8 mouse cellular contexts compared by ENCODE assay signal in genomic region chr14:45404813-45405212, GRCm38 (mm10). TPM values are rescaled to one million over a fixed set of nuclear protein-coding genes. Genes with fewer than 3 reads are reported as not detected.
DNase-seq lines count a peak whose midpoint lies in the region; ATAC-seq and TF ChIP-seq lines count a peak whose summit lies in the region.
"Not testable (repeated sequence)": the region's sequence is repeated elsewhere in the genome, so short reads cannot be mapped to it uniquely, and the experiment has no call there.

TSS of gene Gnpnat1 (minus strand) at chr14:45404913.

- not testable (repeated sequence) for H3K79me2 ChIP-seq in MEL (ENCODE audit: control insufficient read depth, insufficient read depth, low read length, poor library complexity)

- H3K9ac ChIP-seq in MEL (ENCODE audit: control insufficient read depth, low read depth, low read length, poor library complexity, severe bottlenecking); kidney, embryonic 16.5 days (replicated peaks; ENCODE audit: low read length); lung, postnatal 0 days (replicated peaks; ENCODE audit: low read depth); neural tube, embryonic 13.5 days: not testable (repeated sequence)

- not testable (repeated sequence) for H3K4me3 ChIP-seq in MEL (ENCODE audit: control insufficient read depth in 1 of 2, insufficient read depth in 1 of 2, low read depth in 2 of 2, low read length in 2 of 2); cortical plate, adult 2 months (ENCODE audit: insufficient read depth, low read length); kidney, embryonic 16.5 days (ENCODE audit: low read length); lung, postnatal 0 days (ENCODE audit: low read depth, low read length); neural tube, embryonic 13.5 days

- ATAC-seq in hematopoietic stem cell, adult 5-6 weeks (replicated peaks in 1 of 2; ENCODE audit: insufficient read depth in 1 of 2, low FRiP score in 2 of 2, low TSS enrichment in 1 of 2, low read depth in 1 of 2, poor library complexity in 2 of 2, severe bottlenecking in 2 of 2); kidney, embryonic 16.5 days (ENCODE audit: low FRiP score, low TSS enrichment); lung, postnatal 0 days; neural tube, embryonic 13.5 days (ENCODE audit: low read depth): not testable (repeated sequence)

- not testable (repeated sequence) for TF ChIP-seq RAD21 in MEL (IDR thresholded peaks at IDR 0.05; ENCODE audit: low read depth, low read length)

- H3K27ac ChIP-seq in MEL (ENCODE audit: control insufficient read depth, low read depth, low read length); cortical plate, adult 2 months (ENCODE audit: insufficient read depth, low read length); kidney, embryonic 16.5 days (ENCODE audit: low read length); lung, postnatal 0 days (ENCODE audit: low read length); neural tube, embryonic 13.5 days (replicated peaks): not testable (repeated sequence)

- not testable (repeated sequence) for H3K4me2 ChIP-seq in kidney, embryonic 16.5 days (replicated peaks; ENCODE audit: low read depth, low read length); lung, postnatal 0 days (replicated peaks; ENCODE audit: low read depth, low read length); neural tube, embryonic 13.5 days

- WGBS in kidney, embryonic 16.5 days, result 86% methylated on average over 1 of the region's 3 CpGs
- WGBS in lung, postnatal 0 days, result 61% methylated on average over 1 of the region's 3 CpGs
- WGBS in neural tube, embryonic 13.5 days, result 83% methylated on average over 2 of the region's 3 CpGs

- not testable (repeated sequence) for H3K27me3 ChIP-seq in MEL (ENCODE audit: control insufficient read depth in 1 of 2, insufficient read depth in 2 of 2, low read length in 2 of 2); kidney, embryonic 16.5 days (ENCODE audit: insufficient read depth, low read length); lung, postnatal 0 days (replicated peaks; ENCODE audit: insufficient read depth, low read length); neural tube, embryonic 13.5 days

- not testable (repeated sequence) for TF ChIP-seq CTCF in MEL (IDR thresholded peaks at IDR 0.05 in 2 of 3, conservative IDR thresholded peaks at IDR 0.05 in 1 of 3; ENCODE audit: control insufficient read depth in 1 of 3, insufficient read depth in 1 of 3, low read depth in 2 of 3, low read length in 3 of 3, poor library complexity in 1 of 3, severe bottlenecking in 1 of 3); cortical plate, adult 2 months (IDR thresholded peaks at IDR 0.05; ENCODE audit: extremely low read depth, insufficient read depth, low read length); lung, postnatal 0 days (IDR thresholded peaks at IDR 0.05)

- not testable (repeated sequence) for H3K4me1 ChIP-seq in MEL (ENCODE audit: control insufficient read depth in 1 of 2, insufficient read depth in 2 of 2, low read length in 2 of 2); cortical plate, adult 2 months (ENCODE audit: control insufficient read depth, insufficient read depth, low read length); kidney, embryonic 16.5 days (ENCODE audit: insufficient read depth, low read length); lung, postnatal 0 days (ENCODE audit: insufficient read depth, low read depth, low read length); neural tube, embryonic 13.5 days (replicated peaks)

- intact Hi-C loops in left cerebral cortex, postnatal 4 days (cut with DNase I), result not testable (repeated sequence)

- not testable (repeated sequence) for TF ChIP-seq POLR2A in MEL (IDR thresholded peaks at IDR 0.05; ENCODE audit: control insufficient read depth in 1 of 2, insufficient read depth in 1 of 2, low read depth in 1 of 2, low read length in 2 of 2, poor library complexity in 1 of 2); cortical plate, adult 2 months (IDR thresholded peaks at IDR 0.05; ENCODE audit: extremely low read depth, insufficient read depth, low read length)

- H3K36me3 ChIP-seq in MEL (ENCODE audit: control insufficient read depth in 1 of 2, insufficient read depth in 2 of 2, low read length in 2 of 2); kidney, embryonic 16.5 days (ENCODE audit: insufficient read depth, low read length); lung, postnatal 0 days (ENCODE audit: insufficient read depth, low read length); neural tube, embryonic 13.5 days: not testable (repeated sequence)

- TF ChIP-seq EP300 in MEL (IDR thresholded peaks at IDR 0.05; ENCODE audit: low read depth in 1 of 2, low read length in 2 of 2); lung, postnatal 0 days (IDR thresholded peaks at IDR 0.05): not testable (repeated sequence)

- H3K9me3 ChIP-seq in MEL (replicated peaks; ENCODE audit: insufficient read depth, low read length); kidney, embryonic 16.5 days (ENCODE audit: low read length); lung, postnatal 0 days (ENCODE audit: low read length); neural tube, embryonic 13.5 days: not testable (repeated sequence)

- DNase-seq in MEL (ENCODE audit: low read depth, low spot score); gastrocnemius, postnatal 10 days; left cerebral cortex, postnatal 4 days; lung, postnatal 0 days (ENCODE audit: low spot score): not testable (repeated sequence)

RNA-seq across cellular contexts. Expression of gene Gnpnat1, which starts in this region (rescaled TPM):
- total RNA-seq in MEL (2012; rRNA removed), result 22.1 and 24.8 TPM in 2 replicates
- polyA plus RNA-seq in MEL (2012; ENCODE audit: insufficient read depth in 1 of 2, insufficient read length in 2 of 2, low read depth in 1 of 2, low replicate concordance in 2 of 2, missing spikeins in 1 of 2), result 10 to 100 TPM in 1 of 2 experiments, not detected in 1; 26.8 TPM
- 11.5 and 11.8 TPM in 2 replicates for polyA plus RNA-seq in cortical plate, adult 2 months (2012; rRNA removed)
- 10 to 100 TPM; 11.5 to 14.8 TPM for total RNA-seq in gastrocnemius, postnatal 10 days (2021)
- total RNA-seq in hematopoietic stem cell, adult 5-6 weeks (2017), result 25.6 and 29.3 TPM in 2 replicates
- polyA plus RNA-seq in kidney, embryonic 16.5 days (2015; fragmentation: Nextera tagmentation; extraction: Ambion mirVana), result 58.1 and 63.0 TPM in 2 replicates
- total RNA-seq in left cerebral cortex, postnatal 4 days (2021), result 10 to 100 TPM; 14.8 to 17.6 TPM
- polyA plus RNA-seq in lung, postnatal 0 days (2015; fragmentation: Nextera tagmentation; extraction: Ambion mirVana), result 32.2 and 33.9 TPM in 2 replicates
- 29.9 and 31.0 TPM in 2 replicates for polyA plus RNA-seq in neural tube, embryonic 13.5 days (2015; fragmentation: Nextera tagmentation; extraction: Ambion mirVana)
